Mouse (Mus musculus): ENCODE data around the gene Vmn1r120. TPM values are rescaled to one million over a fixed set of nuclear protein-coding genes. Genes with fewer than 3 reads are reported as not detected.
"Not testable (repeated sequence)": the region's sequence is repeated elsewhere in the genome, so short reads cannot be mapped to it uniquely, and the experiment has no call there.

Vmn1r120 gene
- polyA plus RNA-seq (2015; fragmentation: Nextera tagmentation; extraction: Ambion mirVana), result not detected in 2 replicates

- not testable (repeated sequence) for H3K27ac ChIP-seq; H3K4me1 ChIP-seq; H3K4me3 ChIP-seq; ATAC-seq (ENCODE audit: insufficient number of reproducible peaks, insufficient read depth, low FRiP score, low TSS enrichment, low read depth); H3K9me3 ChIP-seq; H3K4me2 ChIP-seq; H3K9ac ChIP-seq; H3K36me3 ChIP-seq; H3K27me3 ChIP-seq
- WGBS, result 76% methylated on average over 1 of the region's 1 CpGs
Observed at GRCm38 (mm10) chr7:21053684-21054083, at the start of gene Vmn1r120. Vmn1r120 (minus strand) TSS chr7:21053784.

- not testable (repeated sequence) for ATAC-seq (ENCODE audit: insufficient number of reproducible peaks, insufficient read depth, low FRiP score, low TSS enrichment, low read depth); H3K4me2 ChIP-seq; H3K4me3 ChIP-seq; H3K4me1 ChIP-seq; H3K9me3 ChIP-seq; H3K27ac ChIP-seq; H3K36me3 ChIP-seq; H3K27me3 ChIP-seq; H3K9ac ChIP-seq
- 69% methylated on average over 5 of the region's 5 CpGs for WGBS
Observed at GRCm38 (mm10) chr7:21098413-21098812, 44.8 kb upstream of the Vmn1r120 start, which contains the start of gene Vmn1r121. Vmn1r121 (minus strand) TSS chr7:21098513.

GRCm38 (mm10) chr7:21012355-21012754 lies 41.2 kb downstream of the Vmn1r120 start, which contains the start of gene Vmn1r119:
Vmn1r119 (minus strand) TSS chr7:21012455.
- no CpG with 5 or more reads among the region's 2 CpGs for WGBS
- H3K4me2 ChIP-seq; H3K27ac ChIP-seq; ATAC-seq (ENCODE audit: insufficient number of reproducible peaks, insufficient read depth, low FRiP score, low TSS enrichment, low read depth); H3K4me3 ChIP-seq; H3K27me3 ChIP-seq; H3K9me3 ChIP-seq; H3K4me1 ChIP-seq; H3K36me3 ChIP-seq; H3K9ac ChIP-seq: not testable (repeated sequence)

Other genes starting within 250 kb of the Vmn1r120 start
- not detected in 2 replicates for gene Vmn1r114, start 241.6 kb downstream of the Vmn1r120 start, polyA plus RNA-seq (2015; fragmentation: Nextera tagmentation; extraction: Ambion mirVana)
- not detected in 2 replicates for gene Vmn1r115, start 208.8 kb downstream of the Vmn1r120 start, polyA plus RNA-seq (2015; fragmentation: Nextera tagmentation; extraction: Ambion mirVana)
- gene Vmn1r116, start 181.5 kb downstream of the Vmn1r120 start, polyA plus RNA-seq (2015; fragmentation: Nextera tagmentation; extraction: Ambion mirVana), result not detected in 2 replicates
- not detected in 2 replicates for gene Vmn1r117, start 169.7 kb downstream of the Vmn1r120 start, polyA plus RNA-seq (2015; fragmentation: Nextera tagmentation; extraction: Ambion mirVana)
- gene Vmn1r118, start 141.4 kb downstream of the Vmn1r120 start, polyA plus RNA-seq (2015; fragmentation: Nextera tagmentation; extraction: Ambion mirVana), result not detected in 2 replicates
- not detected in 2 replicates for gene Vmn1r119, start 41.3 kb downstream of the Vmn1r120 start, polyA plus RNA-seq (2015; fragmentation: Nextera tagmentation; extraction: Ambion mirVana)
- not detected in 2 replicates for gene Vmn1r121, start 44.7 kb upstream of the Vmn1r120 start, polyA plus RNA-seq (2015; fragmentation: Nextera tagmentation; extraction: Ambion mirVana)
- gene Vmn1r122, start 80.3 kb upstream of the Vmn1r120 start, polyA plus RNA-seq (2015; fragmentation: Nextera tagmentation; extraction: Ambion mirVana), result not detected in 2 replicates
- gene Vmn1r123, start 108.4 kb upstream of the Vmn1r120 start, polyA plus RNA-seq (2015; fragmentation: Nextera tagmentation; extraction: Ambion mirVana), result not detected in 2 replicates
- not detected in 2 replicates for gene Gm5157, start 136.6 kb upstream of the Vmn1r120 start, polyA plus RNA-seq (2015; fragmentation: Nextera tagmentation; extraction: Ambion mirVana)
- gene Vmn1r124, start 206.8 kb upstream of the Vmn1r120 start, polyA plus RNA-seq (2015; fragmentation: Nextera tagmentation; extraction: Ambion mirVana), result not detected in 2 replicates
- gene Vmn1r125, start 218.4 kb upstream of the Vmn1r120 start, polyA plus RNA-seq (2015; fragmentation: Nextera tagmentation; extraction: Ambion mirVana), result not detected in 2 replicates
- not detected in 2 replicates for gene Vmn1r126, start 247.7 kb upstream of the Vmn1r120 start, polyA plus RNA-seq (2015; fragmentation: Nextera tagmentation; extraction: Ambion mirVana)